ENCODE assay signal across 8 mouse cellular contexts in genomic region chr8:122567361-122568108, GRCm38 (mm10). TPM values are rescaled to one million over a fixed set of nuclear protein-coding genes. Genes with fewer than 3 reads are reported as not detected.
DNase-seq lines count a peak whose midpoint lies in the region; ATAC-seq lines count a peak whose summit lies in the region.

Gene Cdt1 (plus strand): TSS chr8:122568015.

- peak within 1 kb of the TSS; percentile 86 for H3K27ac ChIP-seq in hindbrain, embryonic 12.5 days

- peaks cover 31% of the 10 kb centered on the region for H3K36me3 ChIP-seq in hindbrain, embryonic 12.5 days

- peak; percentile 97 for ATAC-seq in hindbrain, embryonic 12.5 days (ENCODE audit: low FRiP score)

- peak; percentile 99 for DNase-seq in MN1 (ENCODE audit: low spot score)
- DNase-seq in cerebellum, adult 9-10 months: peak; percentile 96
- DNase-seq in frontal cortex, adult 2 months (ENCODE audit: extremely low spot score in 1 of 2, low spot score in 1 of 2): peak; percentile 91 to 97
- peak; percentile 95 to 96 for DNase-seq in layer of hippocampus, postnatal 14 days (ENCODE audit: low spot score in 2 of 2)
- DNase-seq in lung, postnatal 14 days: peak; percentile 94
- DNase-seq in retina, adult 2 months (ENCODE audit: low read depth, low spot score): peak; percentile 83
- peak; percentile 94 to 96 for DNase-seq in thymus, postnatal 36 days

- no peaks in the 10 kb centered on the region for H3K9me3 ChIP-seq in hindbrain, embryonic 12.5 days (replicated peaks)

- H3K9ac ChIP-seq in hindbrain, embryonic 12.5 days: peak within 1 kb of the TSS; percentile 83

- H3K27me3 ChIP-seq in hindbrain, embryonic 12.5 days: no peaks in the 10 kb centered on the region

- under 1% methylated on average over 62 of the region's 62 CpGs for WGBS in hindbrain, embryonic 12.5 days

- peak within 1 kb of the TSS; percentile 78 for H3K4me3 ChIP-seq in hindbrain, embryonic 12.5 days

- peak within 1 kb of the TSS; percentile 91 for H3K4me2 ChIP-seq in hindbrain, embryonic 12.5 days (replicated peaks)

- H3K4me1 ChIP-seq in hindbrain, embryonic 12.5 days: peaks cover 24% of the 10 kb centered on the region

RNA-seq across cellular contexts. Expression of gene Cdt1, which starts in this region (rescaled TPM):
- 2.4 and 2.5 TPM in 2 replicates for polyA plus RNA-seq in frontal cortex, adult 2 months (2012; rRNA removed)
- 22.7 and 23.9 TPM in 2 replicates for polyA plus RNA-seq in hindbrain, embryonic 12.5 days (2016; fragmentation: Nextera tagmentation; extraction: Ambion mirVana)
- 1 to 10 TPM; 2.0 to 2.9 TPM for total RNA-seq in layer of hippocampus, postnatal 14 days (2021)

Comparison
In these comparisons a context has a peak if more than half of its experiments do, and no peak if none do; other contexts are left out.
1. Peak in every context shown above with its lines: DNase-seq, ATAC-seq, H3K4me3 ChIP-seq and H3K27ac ChIP-seq.